Mouse (Mus musculus): Measurements from ENCODE around the gene Serpinb9b. TPM values are rescaled to one million over a fixed set of nuclear protein-coding genes. Genes with fewer than 3 reads are reported as not detected.

The Serpinb9b gene
- polyA plus RNA-seq, 1 experiment: 0.14 TPM

Other genes starting within 250 kb of the Serpinb9b start
- gene Mylk4, start 243.5 kb upstream of the Serpinb9b start, polyA plus RNA-seq (2012; rRNA removed): 0.05 and 0.15 TPM in 2 replicates
- 27.3 and 28.1 TPM in 2 replicates for gene Wrnip1, start 225.4 kb upstream of the Serpinb9b start, polyA plus RNA-seq (2012; rRNA removed)
- 0.50 TPM in 1 of 2 replicates, not detected in the other for gene D930007J09Rik, start 224.6 kb upstream of the Serpinb9b start, polyA plus RNA-seq (2012; rRNA removed)
- gene Serpinb1a, start 176.2 kb upstream of the Serpinb9b start, polyA plus RNA-seq (2012; rRNA removed): 4.1 and 6.2 TPM in 2 replicates
- not detected in 2 replicates for gene Serpinb1c, start 129.2 kb upstream of the Serpinb9b start, polyA plus RNA-seq (2012; rRNA removed)
- gene Serpinb6b, start 62.2 kb upstream of the Serpinb9b start, polyA plus RNA-seq (2012; rRNA removed): 4.9 and 7.3 TPM in 2 replicates
- gene Serpinb9, start 24.2 kb upstream of the Serpinb9b start, polyA plus RNA-seq (2012; rRNA removed): 11.6 and 14.1 TPM in 2 replicates
- 0.19 and 0.94 TPM in 2 replicates for gene Serpinb1b, start 51.2 kb downstream of the Serpinb9b start, polyA plus RNA-seq (2012; rRNA removed)
- gene Serpinb9c, start 132.3 kb downstream of the Serpinb9b start, polyA plus RNA-seq (2012; rRNA removed): not detected in 2 replicates
- gene Serpinb9d, start 165.5 kb downstream of the Serpinb9b start, polyA plus RNA-seq (2012; rRNA removed): not detected in 2 replicates
- gene Serpinb9e, start 222.2 kb downstream of the Serpinb9b start, polyA plus RNA-seq (2012; rRNA removed): not detected in 2 replicates

All from gonadal fat pad, adult 2 months (tissue).